Mouse (Mus musculus) neural tube, embryonic 11.5 days (tissue): ENCODE data around the gene Dyrk3. TPM values are rescaled to one million over a fixed set of nuclear protein-coding genes. Genes with fewer than 3 reads are reported as not detected.

ENCODE experiments used
- ATAC-seq: fragments of 200-750 bp; cut with Nextera tagmentation; 2 replicates; pipeline ENCODE4 v1.8.0; 2017; ENCODE audit warnings: moderate number of reproducible peaks, mild to moderate bottlenecking, moderate TSS enrichment, moderate library complexity; ENCODE audit not compliant: insufficient read depth, low FRiP score, low TSS enrichment
- DNase-seq: peaks from one replicate; pipeline ENCODE4 v3.0.0-alpha.2; 2015; ENCODE audit warnings: low spot score
- H3K27ac ChIP-seq: fragments of 300-500 bp; sonication (generic); 2 replicates; pipeline ENCODE4 v1.5.1; 2014; ENCODE audit warnings: low read depth, mild to moderate bottlenecking, low read length
- H3K27me3 ChIP-seq: fragments of 300-500 bp; sonication (generic); 2 replicates; pipeline ENCODE4 v1.6.1; 2014; ENCODE audit warnings: mild to moderate bottlenecking, low read length, mixed read lengths; ENCODE audit not compliant: control insufficient read depth, insufficient read depth
- H3K36me3 ChIP-seq: fragments of 300-500 bp; sonication (generic); 2 replicates; pipeline ENCODE4 v1.6.1; 2014; ENCODE audit warnings: mild to moderate bottlenecking, low read length, moderate library complexity, mixed read lengths; ENCODE audit not compliant: control insufficient read depth, insufficient read depth
- H3K4me1 ChIP-seq: fragments of 300-500 bp; sonication (generic); 2 replicates; pipeline ENCODE4 v1.6.1; 2014; ENCODE audit warnings: low read length, mixed read lengths; ENCODE audit not compliant: control insufficient read depth, insufficient read depth
- H3K4me2 ChIP-seq: fragments of 300-500 bp; sonication (generic); 2 replicates; pipeline ENCODE4 v1.6.1; 2014; ENCODE audit warnings: low read depth, mild to moderate bottlenecking, moderate library complexity
- H3K4me3 ChIP-seq: fragments of 300-500 bp; sonication (generic); 2 replicates; pipeline ENCODE4 v1.5.1; 2014; ENCODE audit warnings: low read depth, low read length
- H3K9ac ChIP-seq: fragments of 300-500 bp; sonication (generic); 2 replicates; pipeline ENCODE4 v1.6.1; 2014; ENCODE audit warnings: mild to moderate bottlenecking, low read length
- H3K9me3 ChIP-seq: fragments of 300-500 bp; sonication (generic); 2 replicates; pipeline ENCODE4 v1.6.1; 2016; ENCODE audit warnings: low read length; ENCODE audit not compliant: control insufficient read depth
- WGBS: fragments of 180-500 bp; shearing (Covaris S2); extraction: QIAGEN DNeasy Blood & Tissue Kit; methylation state at CpG from one replicate; pipeline ENCODE4 v1.1.7; 2014; 5-methylcytosine and 5-hydroxymethylcytosine counted together
- polyA plus RNA-seq: library from polyadenylated mRNA; unstranded; fragments of >200 nt; fragmentation: Nextera tagmentation; extraction: Ambion mirVana; gene quantifications from 2 replicates; pipeline ENCODE4 v1.2.1, GENCODE M21; 2014

Gene Dyrk3
- polyA plus RNA-seq, 1 experiment from 2014 or later = 11.3 TPM

DNA sequence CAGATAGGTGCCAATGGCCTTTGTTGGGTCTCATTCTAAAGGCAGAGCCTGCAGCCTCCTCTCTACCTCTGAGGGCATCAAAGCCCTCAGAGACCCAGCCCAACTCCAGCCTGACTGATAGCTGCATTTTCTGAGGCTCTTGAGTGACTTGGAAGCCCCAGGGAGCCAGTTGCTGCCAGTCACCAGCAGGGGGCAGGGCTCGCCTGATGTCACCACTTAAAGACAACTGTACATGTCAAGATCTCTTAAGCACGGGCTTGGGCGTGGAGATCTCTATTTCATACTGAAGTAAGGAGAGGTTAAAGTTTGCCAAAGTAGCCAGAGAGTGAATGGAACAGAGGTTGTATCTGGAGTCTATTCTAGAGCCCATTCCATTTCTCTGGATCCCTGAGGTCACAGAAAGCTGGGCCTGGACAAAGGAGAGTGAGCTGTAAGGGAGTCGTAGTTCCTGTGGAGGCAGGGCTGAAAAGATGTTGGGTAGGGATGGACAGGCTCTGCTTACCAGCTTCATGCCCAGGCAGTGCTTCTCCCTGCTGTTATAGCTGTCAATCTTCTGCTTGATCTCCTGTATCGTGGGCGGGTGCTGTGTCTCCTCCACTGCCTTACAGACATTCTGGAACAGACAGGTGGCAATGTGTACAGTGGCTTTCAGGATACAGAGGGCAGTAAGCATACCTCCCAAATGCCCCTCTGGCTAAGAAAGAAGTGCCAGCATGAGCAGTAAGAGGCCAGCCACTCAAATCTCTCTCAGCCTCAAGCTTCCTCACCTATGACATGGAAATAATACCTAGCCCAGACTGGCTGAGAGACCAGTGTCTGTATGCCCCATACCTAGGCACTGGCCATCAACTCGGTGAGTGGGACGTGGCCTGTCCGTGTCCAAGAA is 43.7 kb upstream of the Dyrk3 start:
- H3K4me3 ChIP-seq = no peak overlapping the region
- no peak overlapping the region for H3K27ac ChIP-seq
- WGBS = 75% methylated on average over 9 of the region's 9 CpGs
- no peaks in the 10 kb centered on the region for H3K4me1 ChIP-seq
- H3K36me3 ChIP-seq = no peaks in the 10 kb centered on the region; the same call in 1 of the 2 replicates
- H3K27me3 ChIP-seq = no peaks in the 10 kb centered on the region
- no peak overlapping the region for H3K9ac ChIP-seq
- DNase-seq (peak; percentile 81), ATAC-seq (peak; percentile 52; the same call in 1 of the 2 replicates)
- H3K9me3 ChIP-seq = no peaks in the 10 kb centered on the region
- no peak overlapping the region for H3K4me2 ChIP-seq

DNA sequence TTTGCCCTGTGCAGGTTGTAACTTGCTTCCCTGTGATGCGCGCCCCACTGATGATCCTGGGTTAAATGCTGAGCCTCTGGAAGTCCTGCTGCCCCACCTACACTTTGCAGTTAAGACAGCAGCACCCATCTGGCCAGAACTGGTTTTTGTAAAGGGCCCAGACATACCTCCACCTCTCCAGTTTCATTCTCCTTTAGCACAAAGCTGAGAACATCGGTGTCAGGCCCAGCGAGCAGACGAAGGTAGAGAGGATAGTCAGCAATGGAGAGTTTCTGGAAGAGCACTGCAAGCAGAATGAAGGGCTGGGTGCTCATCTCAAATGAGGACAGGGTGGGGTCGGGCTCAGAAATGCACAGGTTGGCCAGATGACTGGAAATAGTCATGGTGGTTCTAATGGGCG is 42.2 kb upstream of the Dyrk3 start:
- Histone ChIP-seq H3K36me3 (no peaks in the 10 kb centered on the region; the same call in 1 of the 2 replicates), H3K27ac (no peak overlapping the region), H3K4me2 (no peak overlapping the region), H3K4me3 (no peak overlapping the region), H3K9ac (no peak overlapping the region), H3K4me1 (no peaks in the 10 kb centered on the region), H3K9me3 (no peaks in the 10 kb centered on the region), H3K27me3 (no peaks in the 10 kb centered on the region)
- WGBS = 94% methylated on average over 7 of the region's 7 CpGs
- no peak for ATAC-seq
- DNase-seq = no peak

DNA sequence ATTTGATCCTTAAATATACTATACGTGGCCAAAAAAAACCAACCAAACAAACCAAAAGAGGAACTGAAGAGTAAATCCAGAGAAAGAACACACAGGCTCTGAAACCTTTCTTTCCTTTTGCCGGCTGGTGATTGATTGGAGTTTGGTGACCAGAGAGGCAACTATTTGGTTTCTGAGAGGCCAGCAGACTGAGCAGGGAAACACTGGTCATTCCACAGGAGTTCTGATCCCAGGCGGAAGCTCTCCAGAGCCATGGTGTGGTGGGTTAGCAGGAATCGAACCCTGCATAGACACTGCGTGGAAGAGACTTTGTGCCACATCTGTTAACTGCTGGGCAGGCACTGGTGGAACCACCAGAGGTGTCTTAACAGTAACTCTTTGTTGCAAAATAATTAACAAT is 39.9 kb upstream of the Dyrk3 start:
- no peak overlapping the region for H3K4me3 ChIP-seq
- WGBS = 83% methylated on average over 5 of the region's 5 CpGs
- H3K27ac ChIP-seq = no peak overlapping the region
- ATAC-seq = no peak
- no peak overlapping the region for H3K9ac ChIP-seq
- H3K9me3 ChIP-seq = no peaks in the 10 kb centered on the region
- no peak for DNase-seq
- no peaks in the 10 kb centered on the region for H3K4me1 ChIP-seq
- H3K27me3 ChIP-seq = no peaks in the 10 kb centered on the region
- peaks cover 3% of the 10 kb centered on the region; the same call in 1 of the 2 replicates for H3K36me3 ChIP-seq
- no peak overlapping the region for H3K4me2 ChIP-seq

DNA sequence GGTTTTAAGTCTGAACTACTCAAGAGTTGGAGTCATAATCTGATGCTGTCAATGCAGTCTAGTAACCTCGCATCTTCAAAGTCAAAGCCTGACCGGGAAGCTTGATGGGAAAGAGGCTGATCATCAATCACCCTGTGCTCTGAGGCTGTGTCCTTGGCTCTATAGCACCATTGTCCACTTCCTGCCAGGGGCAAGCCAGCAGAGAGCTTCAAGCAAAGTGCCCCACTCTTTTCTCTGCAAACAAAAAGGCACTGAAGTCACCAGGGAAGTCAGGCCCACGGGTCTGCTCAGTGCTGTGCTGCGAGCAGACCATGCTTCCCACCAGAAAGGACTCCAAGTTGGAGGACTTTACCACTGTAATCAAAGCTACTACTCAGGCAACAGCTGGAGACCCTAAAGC is 39.1 kb upstream of the Dyrk3 start:
- no peak overlapping the region for H3K9ac ChIP-seq
- DNase-seq (no peak), ATAC-seq (no peak; the same call in 1 of the 2 replicates)
- no peak overlapping the region for H3K4me3 ChIP-seq
- no peaks in the 10 kb centered on the region for H3K9me3 ChIP-seq
- peaks cover 3% of the 10 kb centered on the region; the same call in 1 of the 2 replicates for H3K36me3 ChIP-seq
- no peak overlapping the region for H3K27ac ChIP-seq
- no peaks in the 10 kb centered on the region for H3K27me3 ChIP-seq
- H3K4me2 ChIP-seq = no peak overlapping the region
- H3K4me1 ChIP-seq = no peaks in the 10 kb centered on the region
- WGBS = 52% methylated on average over 4 of the region's 4 CpGs

DNA sequence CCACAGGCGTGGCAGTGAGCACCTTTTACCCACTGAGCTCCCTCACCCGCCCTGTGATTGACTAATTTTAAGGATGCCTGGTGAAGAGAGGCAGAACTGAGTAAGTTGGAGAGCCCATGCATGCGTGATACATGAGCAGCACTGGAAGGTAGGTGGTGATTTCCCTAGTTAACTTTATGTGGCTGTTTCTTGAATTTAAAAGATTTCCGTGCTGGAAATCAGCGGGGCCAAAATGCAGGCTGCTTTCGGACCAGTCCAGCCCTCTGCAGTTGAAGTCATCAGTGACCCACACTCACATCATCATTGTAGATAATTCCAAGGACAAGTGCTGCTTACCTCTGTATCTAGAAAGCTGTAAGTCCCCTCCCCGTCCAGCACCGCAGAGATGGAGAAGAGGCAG is 37.7 kb upstream of the Dyrk3 start:
- 96% methylated on average over 8 of the region's 8 CpGs for WGBS
- no peaks in the 10 kb centered on the region for H3K9me3 ChIP-seq
- ATAC-seq (no peak), DNase-seq (no peak)
- H3K4me2 ChIP-seq = no peak overlapping the region
- H3K9ac ChIP-seq = no peak overlapping the region
- no peak overlapping the region for H3K27ac ChIP-seq
- H3K36me3 ChIP-seq = peaks cover 8% of the 10 kb centered on the region; the same call in 1 of the 2 replicates
- no peaks in the 10 kb centered on the region for H3K27me3 ChIP-seq
- H3K4me1 ChIP-seq = no peaks in the 10 kb centered on the region
- H3K4me3 ChIP-seq = no peak overlapping the region

DNA sequence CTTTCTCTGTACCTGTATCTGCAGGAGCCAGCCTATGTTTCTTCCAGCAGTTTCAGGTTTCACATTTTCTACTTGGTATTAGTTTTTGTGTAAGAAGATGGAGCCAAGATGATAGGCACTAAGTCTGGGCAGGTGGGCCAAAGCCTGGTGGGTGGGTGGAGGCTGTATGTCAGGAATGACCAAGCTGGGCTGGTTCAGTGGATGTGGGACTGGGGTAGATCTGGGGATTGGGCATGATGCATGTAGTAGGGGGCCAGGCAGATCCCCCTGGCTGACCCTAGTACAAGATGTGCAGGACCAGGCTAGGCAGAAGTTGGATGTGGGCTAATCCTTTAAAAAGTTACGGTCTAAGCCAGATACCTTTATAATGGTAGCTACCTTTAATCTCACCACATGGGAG is 37.0 kb upstream of the Dyrk3 start:
- Histone ChIP-seq H3K9me3 (no peaks in the 10 kb centered on the region), H3K27ac (no peak overlapping the region), H3K4me1 (no peaks in the 10 kb centered on the region), H3K36me3 (peaks cover 8% of the 10 kb centered on the region; the same call in 1 of the 2 replicates), H3K27me3 (no peaks in the 10 kb centered on the region), H3K9ac (no peak overlapping the region), H3K4me2 (no peak overlapping the region), H3K4me3 (no peak overlapping the region)
- WGBS = 100% methylated on average over 1 of the region's 1 CpGs
- no peak for DNase-seq
- ATAC-seq = no peak

DNA sequence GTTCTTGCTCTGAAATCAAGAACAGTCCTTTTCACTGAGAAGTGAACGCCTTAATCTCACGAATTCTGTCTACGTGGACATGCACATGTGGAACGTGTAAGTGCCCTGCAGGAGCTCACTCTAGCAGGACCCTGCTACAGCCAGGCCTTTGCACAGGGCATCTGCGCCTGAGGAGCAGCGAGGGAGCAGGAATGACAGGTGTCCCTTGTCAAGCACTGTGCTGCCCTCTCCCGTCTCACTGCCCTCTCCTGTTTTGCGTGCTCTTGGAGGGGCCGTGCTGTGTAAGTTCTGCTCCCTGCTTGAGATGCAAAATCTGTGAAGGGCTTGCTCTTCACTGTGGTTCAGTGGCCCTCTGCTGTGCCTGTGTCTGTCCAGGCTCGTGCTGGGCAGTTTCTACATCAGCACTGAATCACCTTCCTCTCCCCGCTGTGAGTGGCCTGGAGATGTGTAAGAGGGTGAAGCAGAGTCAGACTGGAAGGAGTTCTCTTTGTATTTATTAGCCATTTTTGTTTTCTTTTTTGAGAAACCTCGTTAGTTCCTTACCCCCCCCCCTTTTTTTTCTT is 36.2 kb upstream of the Dyrk3 start:
- Histone ChIP-seq H3K4me2 (no peak overlapping the region), H3K9me3 (no peaks in the 10 kb centered on the region), H3K4me1 (no peaks in the 10 kb centered on the region), H3K4me3 (no peak overlapping the region), H3K27ac (no peak overlapping the region), H3K27me3 (no peaks in the 10 kb centered on the region), H3K9ac (no peak overlapping the region), H3K36me3 (peaks cover 8% of the 10 kb centered on the region; the same call in 1 of the 2 replicates)
- WGBS = 89% methylated on average over 12 of the region's 12 CpGs
- ATAC-seq = no peak
- no peak for DNase-seq

DNA sequence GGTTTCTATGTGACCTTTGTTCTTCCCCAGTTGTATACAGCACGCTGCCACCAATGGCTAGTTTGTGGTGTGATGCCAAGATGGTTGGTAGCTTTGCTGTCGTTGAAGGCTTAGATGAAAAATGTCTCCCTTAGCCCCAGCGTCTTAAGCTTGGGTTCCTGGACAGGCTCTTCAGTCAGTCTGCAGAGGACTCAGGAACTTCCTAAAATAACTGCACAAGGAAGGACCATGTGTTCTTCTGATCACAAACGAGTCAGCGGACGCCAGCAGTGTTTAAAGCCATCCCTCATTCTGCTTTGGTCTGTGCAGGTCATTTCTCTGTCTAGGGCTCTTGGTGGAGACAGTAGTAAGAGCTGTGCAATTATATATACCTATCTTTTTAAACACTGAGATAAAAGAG is 35.7 kb upstream of the Dyrk3 start:
- no peak overlapping the region for H3K27ac ChIP-seq
- ATAC-seq (no peak), DNase-seq (no peak)
- H3K4me2 ChIP-seq = no peak overlapping the region
- H3K36me3 ChIP-seq = peaks cover 8% of the 10 kb centered on the region; the same call in 1 of the 2 replicates
- no peaks in the 10 kb centered on the region for H3K27me3 ChIP-seq
- no peaks in the 10 kb centered on the region for H3K4me1 ChIP-seq
- WGBS = 87% methylated on average over 6 of the region's 6 CpGs
- no peak overlapping the region for H3K4me3 ChIP-seq
- no peak overlapping the region for H3K9ac ChIP-seq
- H3K9me3 ChIP-seq = no peaks in the 10 kb centered on the region

DNA sequence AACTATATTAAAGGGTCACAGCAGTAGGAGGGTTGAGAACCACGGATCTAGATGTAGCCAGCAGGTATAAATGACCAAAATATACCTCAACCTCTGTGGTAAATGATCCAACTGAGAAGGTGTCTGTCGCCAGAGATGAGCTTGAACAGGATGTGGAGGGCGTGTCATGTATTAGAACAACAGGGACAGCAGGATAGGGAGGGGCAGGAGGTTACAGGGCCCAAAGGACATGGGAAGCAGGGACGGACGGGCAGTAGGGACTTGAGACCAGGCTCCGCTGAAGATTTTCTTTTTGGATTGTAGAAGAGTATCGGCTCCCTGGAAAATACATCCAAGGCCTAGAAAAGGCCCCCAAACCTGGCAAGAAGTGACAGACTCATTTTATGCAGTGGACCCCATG is 34.9 kb upstream of the Dyrk3 start:
- no peaks in the 10 kb centered on the region for H3K4me1 ChIP-seq
- no peak overlapping the region for H3K4me2 ChIP-seq
- 88% methylated on average over 7 of the region's 7 CpGs for WGBS
- H3K27ac ChIP-seq = no peak overlapping the region
- no peak overlapping the region for H3K4me3 ChIP-seq
- no peak overlapping the region for H3K9ac ChIP-seq
- no peaks in the 10 kb centered on the region for H3K27me3 ChIP-seq
- H3K9me3 ChIP-seq = no peaks in the 10 kb centered on the region
- DNase-seq = no peak
- ATAC-seq = no peak
- H3K36me3 ChIP-seq = peaks cover 11% of the 10 kb centered on the region
